Mouse (Mus musculus) urinary bladder, postnatal 14 days (tissue): ENCODE results near the gene Nfkb2.

Experiments
- DNase-seq: peaks from one replicate; pipeline ENCODE4 v3.0.0; 2021; ENCODE audit warnings: low spot score

Nfkb2 gene

DNA sequence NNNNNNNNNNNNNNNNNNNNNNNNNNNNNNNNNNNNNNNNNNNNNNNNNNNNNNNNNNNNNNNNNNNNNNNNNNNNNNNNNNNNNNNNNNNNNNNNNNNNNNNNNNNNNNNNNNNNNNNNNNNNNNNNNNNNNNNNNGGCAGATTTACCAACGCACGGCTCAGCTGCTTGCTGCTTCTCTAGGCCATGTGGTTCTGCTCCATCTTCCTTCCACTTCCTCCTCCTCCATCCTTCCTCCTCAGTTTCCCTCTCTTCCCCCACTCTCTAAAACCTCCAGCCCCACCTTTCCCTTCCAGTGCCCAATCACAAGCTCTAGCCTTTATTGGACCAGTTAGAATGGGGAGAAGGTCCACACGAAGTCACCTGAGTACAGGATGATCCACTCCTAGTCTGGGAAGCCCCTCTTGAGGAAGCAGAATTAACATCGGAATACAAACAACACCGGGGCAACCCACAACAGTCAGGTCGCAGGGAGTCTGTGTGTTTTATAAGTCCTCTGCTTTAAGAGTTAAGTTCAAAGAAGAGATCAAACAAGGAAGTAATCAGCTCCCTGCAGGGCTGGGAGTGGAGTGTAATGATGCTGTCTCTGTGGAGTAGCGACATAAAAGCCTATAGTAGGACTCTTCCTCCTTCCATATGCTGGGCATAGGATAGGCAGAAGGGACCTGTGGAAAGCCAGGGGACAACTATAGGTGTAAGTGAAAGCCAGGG, 40.7 kb downstream of the Nfkb2 start:
- DNase-seq: no peak

DNA sequence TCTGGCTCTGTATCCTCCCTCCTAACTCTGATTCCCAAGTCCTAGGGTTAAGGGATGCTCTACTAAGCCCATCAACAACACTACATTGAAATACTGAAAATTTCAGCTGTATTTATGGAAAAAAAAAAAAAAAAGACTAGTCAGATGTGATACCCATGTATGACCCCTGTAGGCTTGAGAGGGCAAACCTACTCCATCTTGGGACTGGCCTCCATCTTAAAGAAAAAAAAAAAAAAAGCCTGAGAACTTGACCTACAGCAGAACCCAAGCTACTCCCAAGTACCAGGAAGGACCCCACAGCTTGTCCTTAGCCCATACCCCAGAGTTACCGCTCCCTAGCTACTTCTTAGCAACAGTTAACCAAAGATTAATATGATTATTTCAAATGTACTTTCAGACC, 43.0 kb downstream of the Nfkb2 start:
- no peak for DNase-seq

DNA sequence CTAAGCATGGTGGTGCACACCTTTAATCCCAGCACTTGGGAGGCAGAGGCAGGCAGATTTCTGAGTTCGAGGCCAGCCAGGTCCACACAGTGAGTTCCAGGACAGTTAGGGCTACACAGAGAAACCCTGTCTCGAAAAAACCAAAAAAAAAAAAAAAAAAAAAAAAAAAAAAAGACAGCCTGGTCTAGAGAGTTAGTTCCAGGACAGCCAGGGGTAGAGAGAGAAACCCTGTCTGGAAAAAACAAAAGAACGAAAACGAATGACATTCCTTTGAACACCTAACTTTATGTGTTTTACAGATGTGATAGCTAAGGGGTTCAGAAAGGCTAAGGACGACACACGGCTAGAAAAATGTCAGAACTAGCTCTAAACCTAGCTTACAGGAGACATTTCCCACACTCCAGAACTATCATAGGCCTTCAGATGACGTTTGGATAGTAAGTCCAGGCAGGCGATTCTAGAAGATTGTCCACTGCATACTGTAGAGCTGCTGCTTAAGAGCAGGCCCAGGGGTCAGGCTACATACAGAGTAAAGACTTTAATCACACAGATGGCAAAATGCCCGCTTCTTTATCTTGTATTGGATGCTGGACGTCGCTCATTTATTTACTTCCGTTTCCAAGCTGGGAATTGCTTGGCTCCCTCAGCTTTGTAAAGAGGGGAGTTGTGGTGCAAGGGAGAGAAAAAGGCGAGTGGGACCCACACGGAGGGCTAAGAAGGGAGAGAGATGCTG, 44.0 kb downstream of the Nfkb2 start:
- DNase-seq: no peak

DNA sequence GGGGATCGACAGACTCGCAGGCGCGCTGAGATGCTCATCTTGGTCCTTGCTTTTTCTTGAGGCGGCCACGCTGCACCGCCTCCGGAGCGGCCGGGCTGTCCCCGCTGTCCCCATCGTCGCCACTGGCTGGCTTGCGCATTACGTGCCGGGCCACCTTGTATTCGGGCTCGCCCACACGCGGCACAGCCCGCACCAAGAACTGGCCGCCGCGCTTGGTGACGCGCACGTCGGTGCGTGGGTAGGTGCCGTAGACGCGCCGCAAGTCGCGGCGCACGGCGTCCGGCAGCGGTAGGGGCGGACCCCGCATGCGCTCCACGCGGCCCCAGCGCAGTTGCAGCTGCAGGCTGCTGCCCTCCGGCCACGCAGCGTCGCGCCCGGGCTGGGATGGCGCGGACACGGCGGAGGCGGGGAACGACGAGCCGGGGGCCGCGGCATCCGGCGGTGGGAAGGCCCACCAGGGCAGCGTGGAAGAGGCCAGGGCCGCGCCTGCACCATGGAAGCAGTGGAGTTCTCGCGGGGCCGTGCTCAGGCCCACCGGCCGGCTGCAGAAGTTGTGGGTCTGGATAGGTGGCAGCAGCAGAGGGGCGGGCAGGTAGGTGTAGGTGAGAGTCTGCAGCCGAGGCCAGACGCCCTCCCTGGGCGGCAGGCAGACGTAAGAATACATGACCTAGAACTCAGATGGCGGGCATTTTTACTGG, 44.8 kb downstream of the Nfkb2 start:
- DNase-seq: peak; percentile 81

DNA sequence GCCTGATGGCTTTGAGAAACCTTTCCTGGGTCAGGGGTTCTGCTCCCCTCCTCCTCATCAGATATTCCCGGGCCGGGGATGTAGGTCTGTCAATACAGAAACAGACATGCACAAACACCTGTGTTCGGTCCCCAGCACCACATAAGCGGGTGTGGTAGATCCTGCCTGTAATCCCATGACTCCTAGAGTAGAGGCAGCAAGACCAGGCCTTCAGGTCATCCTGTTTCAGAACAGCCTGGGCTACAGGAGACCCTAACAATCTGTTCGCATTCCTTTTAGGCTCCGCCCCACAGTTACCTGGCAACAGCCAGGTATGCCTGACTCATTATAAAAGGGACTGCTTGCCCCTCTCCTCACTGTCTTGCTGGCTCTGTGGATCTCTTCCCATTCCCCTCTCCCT, 45.4 kb downstream of the Nfkb2 start:
- no peak for DNase-seq

DNA sequence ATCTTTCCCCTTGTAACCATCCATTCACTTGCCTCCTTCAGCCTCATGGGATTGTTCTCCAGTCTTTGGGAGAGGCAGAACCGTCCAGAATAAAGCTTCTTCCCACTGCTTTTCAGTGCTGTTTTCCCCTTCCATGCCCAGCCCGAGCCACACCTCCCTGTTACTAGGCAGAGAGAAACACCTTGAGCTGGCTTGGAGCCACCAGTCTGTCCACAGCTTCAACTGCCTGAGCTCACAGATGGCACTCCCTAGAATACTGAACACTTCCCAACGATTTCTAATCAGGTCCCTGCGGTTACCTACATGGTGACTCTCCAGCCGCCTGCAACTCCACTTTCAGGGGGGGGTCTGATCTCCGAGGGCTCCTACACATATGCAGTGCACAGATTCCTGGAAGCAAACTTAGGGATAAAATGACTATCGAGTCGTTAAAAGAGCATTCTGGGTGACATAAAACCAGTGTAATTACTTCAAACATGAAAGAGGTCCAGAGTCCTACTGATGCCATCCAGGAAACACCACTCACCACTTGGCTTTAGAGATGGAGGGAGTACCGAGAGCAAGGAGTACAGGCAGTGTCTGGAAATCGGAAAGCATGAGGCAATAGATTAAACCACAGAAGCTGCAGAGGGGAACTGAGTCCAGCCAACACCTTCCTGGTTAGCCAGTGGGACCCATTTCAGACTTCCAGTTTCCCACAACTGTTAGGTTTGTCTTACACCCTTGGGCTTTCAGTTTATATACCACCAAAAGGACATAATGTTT, 46.2 kb downstream of the Nfkb2 start, which contains the start of gene 2310034G01Rik:
Gene 2310034G01Rik, minus strand, starts transcription at position 135 of the 765 bp plus-strand sequence.
- DNase-seq: no peak

DNA sequence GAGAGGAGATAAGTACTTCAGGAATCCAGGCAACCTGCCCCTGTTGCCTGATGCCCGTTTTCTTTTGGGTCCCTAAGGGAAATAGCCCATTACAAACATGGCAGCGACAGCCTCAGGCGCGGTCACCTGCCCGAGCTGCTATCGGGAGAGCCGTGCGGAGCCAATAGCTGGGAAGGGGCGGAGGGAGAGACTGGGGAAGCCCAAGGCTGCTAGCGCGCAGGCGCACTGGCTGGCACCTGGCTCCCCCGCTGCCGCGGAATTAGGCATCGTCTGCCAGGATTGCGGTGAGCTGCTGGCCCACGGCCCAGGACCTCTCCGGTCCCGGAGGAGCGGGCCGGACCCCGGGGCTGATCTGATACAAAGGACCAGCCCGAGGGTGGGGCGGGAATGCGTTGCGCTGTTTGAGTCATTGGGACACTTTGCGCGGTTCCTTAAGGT, 52.6 kb downstream of the Nfkb2 start:
- DNase-seq: peak; percentile 89

DNA sequence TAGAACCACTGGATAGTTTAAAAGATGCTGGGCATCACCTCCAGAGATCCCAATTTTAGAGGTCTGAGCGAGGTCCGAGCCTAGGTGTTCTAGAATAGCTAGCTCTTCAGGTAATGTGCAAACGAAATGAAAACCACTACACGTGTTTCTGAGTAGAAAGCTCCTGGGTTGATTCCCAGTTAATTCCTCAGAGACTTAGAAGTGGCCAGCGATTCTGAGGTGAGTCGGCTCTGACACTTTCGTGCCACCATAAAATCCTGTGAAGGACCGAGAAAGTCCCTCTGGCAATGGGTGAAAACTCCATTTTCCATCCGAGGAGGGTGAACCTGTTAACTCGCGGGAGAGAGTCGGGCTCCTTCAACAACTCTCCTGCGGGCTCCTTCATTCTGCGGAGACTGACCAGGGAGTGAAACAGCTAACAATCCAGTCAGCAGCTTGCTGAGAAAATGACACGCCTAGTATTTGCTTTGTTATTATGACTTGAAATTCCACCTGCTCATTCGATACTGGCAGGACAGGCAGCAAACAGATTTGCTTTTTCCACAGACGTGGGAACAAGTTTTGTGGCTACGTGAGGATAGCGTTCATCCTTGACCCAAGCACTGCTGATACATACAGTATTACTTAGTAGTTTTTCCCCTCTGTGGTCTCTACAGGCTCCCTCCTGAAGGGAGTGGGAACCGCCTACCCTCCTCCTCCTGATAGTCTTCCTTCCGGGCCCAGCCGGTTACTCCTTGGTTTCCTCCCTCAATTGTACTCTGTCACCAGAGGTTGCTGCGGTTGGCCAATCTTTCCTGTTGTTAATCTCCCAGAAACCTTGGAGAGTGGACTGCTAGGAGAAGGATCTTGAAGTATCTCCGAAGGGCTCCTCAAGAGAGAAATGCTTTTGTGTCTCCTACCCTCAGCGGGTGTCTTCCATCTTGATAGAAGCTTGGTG, 53.5 kb downstream of the Nfkb2 start:
- no peak for DNase-seq

DNA sequence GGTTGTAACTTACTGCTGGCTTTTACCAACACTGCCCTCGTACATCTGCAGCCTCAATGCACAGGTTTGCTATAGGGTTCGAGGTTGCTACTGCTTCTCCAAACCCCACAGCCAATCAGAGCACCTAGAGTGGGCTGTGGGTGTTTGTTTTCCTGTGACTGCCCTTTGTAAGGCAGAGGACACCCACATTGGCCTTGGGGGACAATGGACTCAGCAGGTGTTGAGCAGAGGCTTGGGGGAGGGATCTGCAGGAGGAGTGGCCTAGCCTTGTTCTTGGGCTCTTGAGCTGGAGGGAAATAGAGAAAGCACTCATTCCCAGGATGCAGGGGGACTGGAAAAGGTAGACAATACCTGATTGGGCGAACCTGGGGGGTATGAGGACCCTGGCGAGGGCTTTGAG, 54.3 kb downstream of the Nfkb2 start:
- no peak for DNase-seq
